Mouse (Mus musculus) lung, postnatal 36 days (tissue): ENCODE data around the gene Cul7.
A peak's percentile ranks its signal among the peaks of the same experiment; 100 is the strongest.

ENCODE experiments used
- DNase-seq: peaks from one replicate; pipeline ENCODE4 v3.0.0; 2022; ENCODE audit warnings: mixed read lengths

Cul7 gene

GRCm38 (mm10) chr17:46650232-46651031 lies at the start of gene Cul7:
Gene Cul7 (plus strand): TSS chr17:46650337.
- peak; percentile 94 for DNase-seq

GRCm38 (mm10) chr17:46600569-46600968 lies 49.6 kb upstream of the Cul7 start:
- DNase-seq: no peak

GRCm38 (mm10) chr17:46602212-46602611 lies 47.9 kb upstream of the Cul7 start:
- DNase-seq: peak; percentile 54

DNA sequence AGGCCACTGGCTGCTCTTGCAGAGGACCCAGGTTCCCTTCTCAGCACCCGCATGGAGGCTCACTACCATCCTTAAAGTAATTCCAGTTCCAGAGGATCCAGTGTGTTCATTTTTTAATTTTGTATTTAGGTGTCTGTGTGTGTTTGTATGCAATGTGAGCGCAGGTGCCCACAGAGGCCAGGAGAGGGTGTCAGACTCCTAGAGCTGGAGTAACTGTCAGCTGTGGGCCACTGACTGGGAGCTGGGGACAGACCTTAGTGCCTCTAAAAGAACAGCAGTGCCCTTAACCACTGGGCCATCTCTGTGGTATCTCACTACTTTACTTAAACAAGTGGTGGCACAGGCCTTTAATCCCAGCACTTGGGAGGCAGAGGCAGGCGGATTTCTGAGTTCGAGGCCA lies 46.9 kb upstream of the Cul7 start:
- no peak for DNase-seq

- DNase-seq: no peak
Observed at GRCm38 (mm10) chr17:46605126-46605525, 45.0 kb upstream of the Cul7 start.

DNA sequence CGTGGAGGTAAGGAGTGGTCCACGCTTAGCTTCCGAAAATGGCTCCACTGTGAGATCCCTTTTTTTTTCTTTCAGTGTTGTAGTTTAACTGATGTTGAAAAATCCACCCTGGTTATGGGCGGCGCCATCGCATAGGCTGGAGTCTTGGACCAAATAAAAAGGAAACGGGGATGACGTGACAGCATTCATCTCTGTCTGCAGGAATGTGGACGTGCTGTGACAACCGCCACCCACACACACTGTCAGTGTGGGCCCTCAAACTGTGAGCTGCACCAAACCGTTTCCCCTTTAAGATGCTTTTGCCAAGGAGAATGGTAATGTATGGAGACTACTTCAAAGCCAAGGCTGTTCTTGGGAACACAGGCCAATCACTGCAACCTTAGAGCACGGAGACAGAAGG lies 44.1 kb upstream of the Cul7 start:
- no peak for DNase-seq

DNA sequence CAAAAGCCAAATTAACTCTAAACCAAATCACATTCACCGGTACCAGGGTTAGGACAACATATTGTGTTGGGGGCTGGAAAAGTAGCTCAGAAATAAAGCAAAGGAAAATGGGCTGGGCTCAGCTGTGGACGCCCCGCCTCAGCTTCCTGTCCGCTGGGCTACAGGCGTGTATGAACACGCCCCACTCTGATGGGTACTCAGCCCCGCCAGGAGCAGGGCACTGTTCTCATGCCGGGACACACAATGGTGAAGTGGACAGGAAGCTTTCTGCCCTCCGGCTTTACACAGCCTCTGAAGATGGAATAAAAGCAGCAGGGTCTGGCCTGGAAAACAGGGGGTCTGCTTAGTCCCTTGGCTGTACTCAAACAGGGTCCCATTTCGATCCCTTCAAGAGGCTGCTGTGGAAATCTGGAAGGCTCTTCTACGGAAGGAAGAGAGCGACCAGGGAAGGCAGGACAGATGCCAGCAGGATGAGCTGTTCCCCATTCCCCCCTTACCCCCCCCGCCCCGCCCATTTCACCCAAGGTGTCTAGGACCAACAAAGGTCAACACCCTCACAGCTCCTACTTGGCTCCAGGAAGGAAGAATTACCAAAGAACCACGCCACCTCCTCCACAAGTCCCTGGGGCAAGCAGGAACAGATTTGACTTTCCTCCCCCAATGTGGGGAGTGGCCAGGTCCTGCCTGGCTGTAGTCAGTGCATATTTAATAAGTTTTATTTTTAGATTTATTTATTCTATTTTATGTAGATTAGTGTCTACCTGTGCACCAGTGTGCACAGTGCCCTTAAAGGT lies 40.2 kb upstream of the Cul7 start:
- peak; percentile 84 for DNase-seq

DNA sequence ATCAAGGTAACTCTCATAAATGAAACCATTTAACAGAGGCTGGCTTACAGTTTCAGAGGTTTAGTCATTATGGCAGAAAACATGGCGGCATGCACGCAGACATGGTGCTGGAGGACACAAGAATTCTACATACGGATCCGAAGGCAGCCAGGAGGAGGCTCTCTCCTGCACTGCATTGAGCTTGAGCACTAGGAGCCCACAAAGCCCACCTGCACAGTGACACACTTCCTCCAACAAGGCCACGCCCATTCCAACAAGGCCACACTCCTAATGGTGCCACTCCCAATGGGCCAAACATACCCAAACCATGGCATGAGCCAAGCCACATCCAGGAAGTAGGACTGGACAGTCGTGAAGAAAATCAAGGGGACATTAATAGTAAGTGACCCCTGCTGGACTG lies 38.8 kb upstream of the Cul7 start:
- no peak for DNase-seq

DNA sequence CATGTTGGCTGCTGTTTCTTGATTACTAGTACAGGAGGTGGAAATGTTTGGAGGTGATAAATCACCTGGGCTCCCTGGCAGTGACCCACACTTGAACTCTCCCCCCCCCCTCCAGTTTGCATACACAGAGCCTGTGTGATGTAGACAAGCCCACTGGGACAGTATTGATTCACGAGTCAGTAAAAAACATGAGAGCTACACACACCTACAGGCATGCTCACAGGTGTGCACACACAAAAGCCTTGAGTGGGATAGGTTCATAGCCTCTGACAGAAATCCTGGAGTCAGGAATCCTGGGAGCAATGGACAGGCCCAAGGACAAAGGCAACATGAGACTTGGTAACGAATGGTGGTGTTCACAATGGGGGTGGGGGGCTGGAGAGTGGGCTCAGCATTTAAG lies 37.9 kb upstream of the Cul7 start:
- DNase-seq: no peak

- peak; percentile 62 for DNase-seq
Observed at GRCm38 (mm10) chr17:46612820-46613219, 37.3 kb upstream of the Cul7 start.

DNA sequence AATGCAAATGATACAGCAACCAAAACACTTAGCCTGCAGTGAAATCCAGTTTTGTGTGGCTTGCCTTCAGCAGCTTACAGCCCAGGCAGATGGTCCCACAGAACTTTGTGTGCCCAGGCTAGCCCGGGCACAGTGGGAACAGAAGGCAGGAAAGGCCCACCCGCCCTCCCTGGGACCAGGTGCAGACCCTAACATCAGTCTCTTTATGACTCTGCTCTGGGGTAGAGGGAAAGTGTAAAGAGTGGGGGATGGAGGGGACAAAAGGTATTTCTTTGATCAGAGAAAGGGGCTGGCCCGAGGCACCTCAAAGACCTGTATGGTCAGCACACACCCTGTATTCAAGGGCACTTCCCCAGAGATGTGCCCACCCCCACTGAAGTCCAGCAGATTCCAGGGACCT lies 36.9 kb upstream of the Cul7 start:
- no peak for DNase-seq

- DNase-seq: no peak
Observed at GRCm38 (mm10) chr17:46617799-46618198, 32.3 kb upstream of the Cul7 start.

DNA sequence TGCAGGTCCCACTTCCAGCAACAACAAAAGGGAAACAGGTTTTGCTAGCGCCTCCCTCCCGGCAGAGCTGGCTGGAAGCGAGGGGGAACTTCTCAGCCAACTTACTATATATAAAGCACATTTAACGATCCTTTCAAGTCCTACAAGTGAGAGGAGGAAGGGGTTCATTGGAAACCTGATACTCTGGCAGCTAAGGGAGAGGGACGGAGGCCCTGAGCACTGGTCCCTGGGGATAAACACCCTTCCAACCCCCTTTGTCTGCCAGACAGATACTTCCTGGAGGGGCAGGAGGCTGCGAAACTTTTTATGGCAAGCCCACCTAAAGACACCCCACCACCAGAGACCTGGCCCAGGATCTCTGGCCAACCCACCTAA lies 31.8 kb upstream of the Cul7 start:
- no peak for DNase-seq

DNA sequence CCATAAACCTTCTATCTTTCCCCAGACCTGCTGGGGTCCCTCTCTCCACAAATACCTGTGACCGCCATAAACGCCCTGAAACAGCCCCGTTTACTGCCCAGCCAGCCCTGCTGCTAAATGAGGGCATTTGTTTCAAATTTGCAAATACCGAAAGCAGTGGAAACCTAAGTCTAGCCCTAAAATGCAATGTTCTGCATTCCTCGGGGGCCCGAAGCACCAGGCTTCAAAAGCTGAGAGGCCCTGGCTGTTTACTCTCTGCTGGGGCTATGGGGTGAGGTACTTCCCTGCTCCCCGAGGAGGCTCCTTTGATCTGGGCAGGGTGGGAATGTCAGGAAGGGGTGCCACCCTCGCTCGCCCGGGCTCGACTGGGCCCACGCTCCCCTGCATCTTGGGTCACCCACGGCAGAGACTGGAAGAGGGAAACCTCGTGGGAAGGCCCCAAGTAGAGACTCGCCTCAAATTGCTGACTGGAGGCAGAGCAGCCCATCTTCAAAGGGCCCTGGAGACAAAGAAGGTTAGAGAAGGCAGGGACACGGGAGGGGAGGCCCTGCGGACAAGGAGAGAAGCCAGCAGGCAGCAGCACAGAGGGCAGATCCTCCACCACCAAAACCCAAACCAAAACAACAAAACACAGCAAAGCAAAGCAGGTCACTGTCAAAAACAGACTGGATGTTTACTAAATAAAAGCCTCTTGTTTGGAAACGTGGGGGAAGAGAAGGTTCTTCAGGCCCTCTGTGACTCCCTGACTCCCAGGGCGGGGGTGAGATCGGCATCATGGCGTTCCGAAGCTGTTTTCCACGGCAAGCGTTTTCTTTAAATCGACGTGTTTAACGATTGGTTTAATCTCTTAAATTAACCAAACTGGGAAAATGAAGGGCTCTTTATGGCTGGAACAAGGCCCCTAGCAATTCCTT lies 31.1 kb upstream of the Cul7 start:
- DNase-seq: no peak

DNA sequence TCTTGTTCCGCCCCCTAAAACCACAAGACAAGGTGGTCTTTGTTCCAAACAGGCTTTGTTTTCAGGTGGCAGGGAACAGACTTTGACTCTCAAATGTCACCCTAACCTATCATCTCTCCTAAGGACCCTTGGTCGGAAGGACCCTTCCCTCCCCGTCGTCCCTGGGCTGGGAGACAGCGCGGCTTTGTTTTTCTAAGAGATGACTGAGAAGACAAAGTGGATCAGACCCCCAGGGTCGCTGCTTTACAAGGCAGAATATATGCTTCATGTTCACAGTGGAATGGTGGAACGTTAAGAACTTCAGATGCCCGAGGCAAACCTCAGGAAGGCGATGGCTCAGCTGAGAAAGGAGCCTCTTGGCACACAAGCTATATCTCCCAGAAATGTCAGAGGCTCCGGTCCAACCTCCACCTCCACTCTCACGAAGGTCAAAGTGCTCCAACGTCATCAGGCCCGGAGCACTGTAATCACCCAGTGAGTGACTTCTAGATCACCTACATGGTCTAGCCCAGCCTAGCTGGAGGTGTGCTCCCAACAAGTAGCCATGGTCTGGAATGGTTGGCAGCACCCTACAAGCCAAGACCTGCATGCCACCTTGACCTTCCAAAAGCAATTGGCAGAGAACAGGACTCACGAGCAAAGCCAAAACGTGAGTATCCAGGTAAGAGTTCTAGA lies 30.3 kb upstream of the Cul7 start:
- DNase-seq: no peak

DNA sequence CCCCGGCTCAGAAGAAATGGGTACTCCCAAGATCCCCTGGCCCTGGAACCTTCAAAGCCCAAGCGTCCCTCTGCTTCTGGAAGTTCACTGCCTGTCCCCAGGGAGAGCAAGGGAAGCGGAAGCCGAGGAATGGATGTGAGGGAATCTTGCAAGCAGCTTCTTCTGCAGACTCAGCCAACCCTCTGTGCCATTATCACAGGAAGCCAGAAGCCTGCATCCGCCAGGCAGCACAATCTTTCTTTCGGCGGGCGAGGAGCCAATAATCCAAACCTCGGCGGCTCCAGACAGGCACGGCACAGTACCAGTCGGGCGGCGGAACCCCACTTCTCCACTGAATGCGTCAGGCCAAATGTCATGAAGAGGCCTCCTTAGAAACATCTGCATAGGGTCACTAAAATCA lies 28.8 kb upstream of the Cul7 start:
- peak; percentile 64 for DNase-seq

DNA sequence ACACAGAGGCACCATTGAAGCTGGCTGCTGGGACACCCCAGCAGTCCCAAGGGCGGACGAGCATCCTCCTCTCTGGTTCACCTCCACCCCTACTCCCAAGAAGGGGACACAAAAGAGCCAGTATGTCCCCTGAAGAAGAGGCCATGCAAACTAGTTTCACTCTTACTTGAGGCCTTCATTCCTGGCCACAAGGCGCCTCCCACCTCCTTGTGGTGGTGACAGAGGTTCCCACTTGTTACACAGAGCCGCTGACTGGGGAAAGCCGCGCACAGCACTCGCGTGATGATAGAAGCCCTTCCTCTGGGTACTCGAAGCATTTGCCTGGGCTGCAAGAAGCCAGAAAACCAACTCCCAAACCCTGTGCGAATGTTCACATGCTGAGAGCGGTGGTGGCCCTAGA lies 27.9 kb upstream of the Cul7 start:
- peak; percentile 40 for DNase-seq

DNA sequence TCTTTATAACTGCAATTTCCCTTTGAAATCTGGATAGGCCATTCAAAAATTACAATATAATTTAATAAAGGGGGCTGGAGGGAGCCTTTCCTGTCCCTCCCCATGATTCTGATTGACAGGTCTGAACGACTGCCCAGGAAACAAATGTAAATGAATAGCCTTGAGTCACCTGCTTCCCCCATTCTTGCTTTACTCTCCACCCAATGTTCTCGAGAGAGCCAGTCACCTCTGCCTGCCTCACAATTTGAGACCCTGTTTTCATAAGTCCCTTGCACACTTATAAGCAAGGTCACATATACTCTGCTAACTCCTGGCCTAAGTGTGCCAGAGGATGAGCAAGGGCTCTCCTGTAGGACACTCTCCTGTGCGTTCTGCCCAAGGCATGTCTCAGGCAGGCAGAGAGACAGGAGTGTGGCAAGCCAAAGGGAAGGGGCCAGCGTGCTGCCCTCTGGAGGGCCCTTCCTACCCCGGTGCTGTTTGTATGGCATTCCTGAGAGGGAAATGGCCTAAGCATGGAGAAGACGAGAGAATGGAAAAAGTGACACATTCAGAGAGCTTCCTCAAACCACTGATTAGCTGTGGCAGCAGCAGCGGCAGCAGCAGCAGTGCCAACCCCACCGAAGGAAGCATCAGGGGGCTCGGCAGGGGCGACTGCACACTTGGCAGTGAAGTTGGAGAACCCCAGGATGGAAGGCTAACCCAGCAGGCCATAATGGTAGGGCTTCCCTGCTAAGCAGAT lies 26.1 kb upstream of the Cul7 start:
- DNase-seq: peak; percentile 43

GRCm38 (mm10) chr17:46624598-46624997 lies 25.5 kb upstream of the Cul7 start:
- DNase-seq: no peak

GRCm38 (mm10) chr17:46627409-46627808 lies 22.7 kb upstream of the Cul7 start:
- peak; percentile 37 for DNase-seq

DNA sequence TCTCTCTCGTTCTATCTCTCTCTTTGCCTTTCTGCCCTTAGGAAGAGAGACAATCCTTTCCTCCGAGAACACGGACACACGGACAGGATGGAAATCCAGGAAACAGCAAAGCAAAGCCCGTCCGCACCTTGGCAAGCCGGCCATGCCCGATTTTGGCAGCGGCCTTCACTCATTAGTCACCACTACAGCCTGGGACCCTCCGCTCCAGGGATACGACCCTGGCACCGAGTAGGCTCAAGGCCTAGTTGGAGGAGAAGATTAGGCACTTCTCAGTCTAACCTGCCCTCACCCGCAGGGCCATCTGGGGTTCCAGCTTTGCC lies 21.7 kb upstream of the Cul7 start:
- DNase-seq: no peak
